Mouse (Mus musculus) brain, embryonic 14.5 days (tissue): ENCODE results near the gene Tmcc3.

Experiments
- CTCF ChIP-seq: fragments of 200-500 bp; IDR thresholded peaks from 2 replicates; pipeline ENCODE4 v1.5.1; 2012; ENCODE audit warnings: inconsistent platforms, mild to moderate bottlenecking, moderate library complexity, borderline replicate concordance; ENCODE audit not compliant: insufficient read depth, insufficient read length; ENCODE audit errors: extremely low read depth
- POLR2A ChIP-seq: fragments of 200-500 bp; IDR thresholded peaks from 2 replicates; pipeline ENCODE4 v1.6.1; 2012; ENCODE audit warnings: mild to moderate bottlenecking, inconsistent platforms, borderline replicate concordance; ENCODE audit not compliant: poor library complexity, insufficient read depth, insufficient read length, severe bottlenecking; ENCODE audit errors: extremely low read depth

GRCm38 (mm10) chr10:94546617-94547016 lies 234.9 kb downstream of the Tmcc3 start:
- TF ChIP-seq CTCF (no peak), POLR2A (no peak)
